Mouse (Mus musculus): ENCODE data around the gene Cplx1.

- no peak for TF ChIP-seq GATA1 (IDR thresholded peaks at IDR 0.05; ENCODE audit: low read length)
- no peak for TF ChIP-seq TAL1 (IDR thresholded peaks at IDR 0.05; ENCODE audit: low read length)
Measured at GRCm38 (mm10) chr5:108549489-108550206, at the start of gene Cplx1.
